Mouse (Mus musculus): ENCODE measurements around the gene Ube2o. TPM values are rescaled to one million over a fixed set of nuclear protein-coding genes. Genes with fewer than 3 reads are reported as not detected.

The Ube2o gene
- polyA plus RNA-seq, 1 experiment, result 27.8 TPM

DNA sequence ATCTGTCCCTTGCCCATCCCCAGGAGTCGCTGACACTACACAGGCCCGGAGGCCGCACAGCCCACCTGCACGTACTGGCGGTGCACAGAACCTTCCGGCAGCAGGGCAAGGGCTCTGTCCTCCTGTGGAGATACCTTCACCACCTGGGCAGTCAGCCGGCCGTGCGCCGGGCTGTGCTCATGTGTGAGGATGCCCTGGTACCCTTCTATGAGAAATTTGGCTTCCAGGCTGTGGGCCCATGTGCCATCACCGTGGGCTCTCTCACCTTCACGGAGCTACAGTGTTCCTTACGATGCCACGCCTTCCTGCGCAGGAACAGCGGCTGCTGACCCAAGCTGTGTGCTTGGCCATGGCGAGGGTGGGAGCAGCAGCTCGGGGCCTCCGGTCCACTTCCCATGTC lies 15.5 kb upstream of the Ube2o start:
- TF ChIP-seq GATA1 (IDR thresholded peaks at IDR 0.05; ENCODE audit: low read length), result no peak

DNA sequence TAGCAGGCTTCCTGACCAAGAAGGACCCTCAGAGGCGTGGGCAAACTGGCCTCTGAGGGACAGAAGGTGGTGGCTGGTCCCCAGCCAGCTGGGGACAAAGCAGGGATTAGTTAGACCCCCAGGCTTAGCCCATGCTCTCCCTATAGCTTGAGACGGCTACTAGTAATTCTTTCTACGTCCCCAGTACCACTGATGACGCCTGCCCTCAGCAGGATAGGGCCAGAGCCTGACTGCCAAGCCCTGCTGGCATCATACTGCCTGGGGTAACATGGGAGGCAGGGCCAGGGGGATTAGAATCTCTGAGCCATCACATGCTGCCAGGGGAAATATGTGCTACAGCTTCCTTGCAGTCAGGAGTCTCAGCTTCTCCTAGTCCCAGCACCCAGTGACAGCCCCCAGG lies 12.1 kb upstream of the Ube2o start:
- TF ChIP-seq GATA1 (IDR thresholded peaks at IDR 0.05; ENCODE audit: low read length), result no peak

DNA sequence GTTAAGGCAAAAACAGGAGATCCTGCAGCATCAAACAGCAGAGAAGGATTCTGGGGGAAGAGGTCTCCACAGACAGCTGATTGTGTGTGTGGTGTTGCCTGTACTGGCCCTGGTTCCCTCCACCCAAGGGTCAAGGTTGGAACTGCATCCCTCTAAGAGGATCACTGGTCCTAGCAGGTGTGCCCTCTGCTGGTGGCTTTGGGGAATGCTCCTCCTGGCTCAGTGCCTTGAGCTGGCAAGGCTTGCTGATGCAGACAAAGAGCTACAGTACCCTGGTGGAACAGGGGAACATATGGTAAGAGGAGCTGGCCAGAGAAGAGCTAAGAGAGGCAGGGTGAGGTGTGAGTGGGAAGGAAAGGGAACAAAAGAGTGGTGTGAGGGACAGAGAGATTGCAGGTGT lies 11.2 kb upstream of the Ube2o start:
- no peak for TF ChIP-seq GATA1 (IDR thresholded peaks at IDR 0.05; ENCODE audit: low read length)

DNA sequence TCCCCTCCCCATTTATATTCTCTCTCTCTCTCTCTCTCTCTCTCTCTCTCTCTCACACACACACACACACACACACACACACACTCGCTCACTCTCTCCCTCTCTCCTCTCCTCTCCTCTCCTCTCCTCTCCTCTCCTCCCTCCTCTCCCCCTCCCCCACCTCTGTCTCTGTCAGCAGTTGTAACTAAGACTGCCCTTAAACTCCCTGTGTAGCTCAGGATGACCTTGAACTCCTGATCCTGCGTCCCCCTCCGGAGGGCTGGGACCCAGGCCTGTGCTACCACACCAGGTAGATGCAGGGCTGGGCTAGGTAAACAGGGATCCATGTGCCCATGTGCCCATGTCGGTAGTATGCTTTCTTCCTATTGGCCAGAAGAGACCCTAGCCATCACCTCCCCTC lies 10.4 kb upstream of the Ube2o start:
- no peak for TF ChIP-seq GATA1 (IDR thresholded peaks at IDR 0.05; ENCODE audit: low read length)

DNA sequence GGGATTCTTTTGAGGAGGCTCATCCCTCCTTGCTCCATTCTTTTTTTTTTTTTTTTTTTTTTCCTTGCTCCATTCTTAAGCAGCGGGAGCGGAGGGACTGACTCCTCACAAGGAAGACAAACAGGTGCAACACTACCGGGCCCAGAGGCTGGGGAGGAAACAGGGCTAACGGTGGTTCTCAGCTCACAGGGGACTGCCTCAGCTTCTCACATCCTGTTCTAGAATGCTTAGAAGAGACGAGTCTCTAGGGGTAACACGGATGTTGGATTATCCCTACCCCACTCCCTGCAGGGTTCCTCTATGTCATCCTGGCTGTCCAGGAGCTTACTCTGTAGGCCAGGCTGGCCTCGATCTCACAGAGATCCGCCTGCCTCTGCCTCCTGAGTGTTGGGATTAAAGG lies 8.3 kb upstream of the Ube2o start:
- no peak for TF ChIP-seq GATA1 (IDR thresholded peaks at IDR 0.05; ENCODE audit: low read length)

DNA sequence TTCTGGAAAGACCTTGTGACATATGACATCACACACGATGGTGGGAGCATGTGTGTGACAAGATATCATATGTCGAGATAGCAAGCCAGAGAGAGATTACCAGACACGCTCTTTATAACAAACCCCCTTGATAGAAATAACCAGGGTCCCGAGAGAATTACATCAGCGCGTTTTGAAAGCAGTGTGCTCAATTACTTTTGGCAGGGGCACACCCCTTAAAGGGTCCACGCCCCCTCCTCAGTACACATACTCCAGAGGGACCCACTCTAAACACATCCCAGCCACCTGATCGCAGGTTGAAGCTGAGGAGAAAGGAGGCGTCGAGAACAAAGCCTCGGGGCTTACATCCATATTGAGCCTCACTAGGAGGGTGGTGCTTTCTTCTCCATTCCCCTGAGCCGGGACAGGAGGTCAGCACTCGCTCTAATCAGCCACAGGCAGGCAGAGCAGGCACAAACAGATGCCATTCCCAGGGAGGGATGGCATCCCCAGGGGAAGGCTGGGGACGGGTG lies 7.8 kb upstream of the Ube2o start:
- TF ChIP-seq GATA1 (IDR thresholded peaks at IDR 0.05; ENCODE audit: low read length), result no peak

DNA sequence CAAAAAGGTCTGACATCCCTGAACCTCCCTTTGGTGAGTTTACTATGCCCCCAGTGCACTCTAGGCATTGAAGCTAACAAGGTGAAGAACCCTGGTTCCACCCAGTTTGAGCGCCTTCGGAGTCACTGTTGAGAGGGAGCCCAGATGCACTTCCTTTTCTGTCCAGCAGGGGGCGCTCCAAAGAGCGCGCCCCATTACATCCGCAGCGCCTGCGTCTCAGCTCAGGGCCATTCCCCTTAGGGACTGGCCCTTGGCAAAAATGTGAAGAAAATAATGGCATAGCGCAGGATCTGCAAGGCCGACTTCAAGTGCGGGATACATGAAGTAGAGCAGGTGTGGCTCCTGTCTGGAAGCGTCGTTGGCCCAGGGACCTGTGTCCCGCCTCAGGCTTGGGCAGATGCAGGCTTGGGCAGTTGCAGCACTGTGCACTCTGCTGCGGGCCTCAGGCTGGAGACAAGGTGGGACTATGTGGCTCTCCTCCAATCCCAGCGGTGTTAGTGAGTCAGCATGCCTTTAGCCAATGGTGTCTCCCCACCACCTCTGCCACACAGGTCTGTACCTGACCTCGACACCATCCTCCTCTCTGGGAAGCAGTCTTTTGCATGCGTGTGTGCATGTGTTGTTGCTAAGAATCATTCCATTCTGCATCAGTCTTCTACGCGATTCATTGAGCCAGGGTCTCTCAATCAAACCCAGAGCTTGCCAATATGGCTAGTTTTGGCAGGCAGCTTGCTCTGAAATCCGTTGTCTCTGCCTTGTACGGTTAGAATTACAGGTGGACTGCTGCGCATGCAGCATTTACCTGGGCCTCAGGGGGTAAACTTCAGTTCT lies 5.8 kb upstream of the Ube2o start:
- no peak for TF ChIP-seq GATA1 (IDR thresholded peaks at IDR 0.05; ENCODE audit: low read length)

DNA sequence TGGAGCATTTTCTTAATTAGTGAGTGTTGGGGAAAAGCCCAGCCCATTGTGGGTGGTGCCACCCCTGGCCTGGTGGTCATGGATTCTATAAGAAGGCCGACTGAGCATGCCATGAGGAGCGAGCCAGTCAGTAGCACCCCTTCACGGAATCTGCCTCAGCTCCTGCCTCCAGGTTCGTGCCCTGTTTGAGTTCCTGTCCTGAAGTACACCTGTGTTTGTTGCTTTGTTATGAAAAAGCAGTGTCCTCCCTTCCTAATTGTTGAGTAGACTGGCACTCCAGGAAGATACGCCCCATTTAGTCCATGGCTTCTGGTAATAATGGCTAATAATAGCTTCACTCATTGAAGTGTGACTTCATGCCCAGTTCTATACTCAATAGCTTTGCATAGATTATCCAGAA lies 5.1 kb upstream of the Ube2o start, which contains the start of gene Aanat:
Aanat (plus strand) TSS at position 123 of the 400 bp plus-strand sequence.
- no peak for TF ChIP-seq GATA1 (IDR thresholded peaks at IDR 0.05; ENCODE audit: low read length)

DNA sequence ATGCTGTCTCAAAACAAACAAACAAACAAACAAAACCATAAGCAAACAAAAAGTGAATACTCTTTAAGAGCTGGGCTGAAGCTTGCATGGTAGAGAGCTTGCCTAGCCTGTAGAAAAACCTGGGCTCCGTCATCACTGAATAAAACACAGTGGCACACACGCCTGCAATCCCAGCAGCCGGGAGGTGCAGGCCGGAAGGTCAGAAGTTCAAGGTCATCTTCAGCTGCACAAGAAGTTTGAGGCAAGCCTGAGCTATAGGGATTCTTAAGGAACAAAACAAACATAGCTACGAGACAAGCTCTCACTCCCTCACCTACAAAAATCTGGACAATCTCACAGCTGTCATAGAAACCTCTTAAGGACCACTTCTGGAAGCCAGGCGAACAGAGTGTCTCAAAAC lies 4.4 kb upstream of the Ube2o start:
- no peak for TF ChIP-seq GATA1 (IDR thresholded peaks at IDR 0.05; ENCODE audit: low read length)

DNA sequence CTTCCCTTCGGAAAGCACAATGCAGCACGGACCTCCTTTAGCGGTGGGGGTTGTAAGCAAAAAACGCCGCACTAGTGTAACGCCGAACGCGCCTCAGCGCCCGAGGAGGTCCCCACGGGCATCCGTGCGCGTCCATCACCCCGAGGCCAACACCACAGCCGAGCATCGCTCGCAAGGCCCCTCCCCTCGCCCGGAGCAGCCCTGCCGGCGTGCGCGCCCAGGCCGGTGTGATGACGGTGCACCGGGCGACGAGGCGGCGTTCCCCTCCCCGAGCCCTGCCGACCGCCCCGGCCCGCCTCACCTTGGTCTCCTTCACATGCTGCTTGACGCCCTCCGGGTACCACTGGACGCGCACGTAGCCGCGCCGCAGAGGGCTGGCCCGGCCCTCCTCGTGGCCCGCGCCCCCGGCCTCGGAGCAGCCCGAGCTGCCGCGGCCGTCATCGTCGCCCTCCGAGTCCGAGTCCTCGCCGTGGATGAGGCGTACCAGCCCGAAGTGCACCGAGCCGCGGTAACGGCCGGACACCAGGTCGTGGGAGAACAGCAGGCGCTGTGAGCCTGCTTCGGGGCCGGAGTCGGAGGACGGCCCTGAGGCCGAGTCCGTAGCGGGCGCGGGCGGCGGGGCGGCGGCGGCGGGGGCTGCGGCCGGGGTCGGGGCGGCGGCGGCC lies 404 bp downstream of the Ube2o start:
- no peak for TF ChIP-seq GATA1 (IDR thresholded peaks at IDR 0.05; ENCODE audit: low read length)

DNA sequence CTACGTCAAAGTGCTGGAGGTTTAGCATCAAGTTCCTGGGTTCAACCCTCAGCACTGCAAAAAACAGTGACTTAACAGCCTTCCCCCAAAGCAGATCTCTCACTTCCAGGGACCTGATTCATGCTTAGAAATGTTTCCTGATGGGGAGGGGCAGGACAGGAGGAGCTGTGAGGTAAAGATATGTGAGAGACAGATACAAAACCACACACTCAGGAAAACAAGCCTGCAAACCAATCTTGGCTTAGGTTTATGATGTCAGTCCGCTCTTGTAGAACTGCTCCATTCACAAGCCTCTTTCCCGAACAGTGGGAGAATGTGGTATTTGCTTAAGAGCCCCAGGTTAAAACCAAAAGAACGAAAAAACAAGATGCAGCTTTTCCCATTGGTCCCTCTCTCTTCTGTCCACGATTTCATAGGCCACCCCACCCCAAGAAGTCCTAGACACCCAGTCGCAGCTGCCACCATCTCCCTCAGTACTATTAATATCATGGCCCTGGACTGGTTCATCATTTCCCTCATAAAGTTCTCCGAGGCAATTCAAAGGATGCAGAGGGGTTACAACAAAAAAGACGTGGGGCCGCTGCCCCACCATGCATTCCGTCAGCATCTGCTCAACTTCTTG lies 1.1 kb downstream of the Ube2o start:
- peak; percentile 51 for TF ChIP-seq GATA1 (IDR thresholded peaks at IDR 0.05; ENCODE audit: low read length)

DNA sequence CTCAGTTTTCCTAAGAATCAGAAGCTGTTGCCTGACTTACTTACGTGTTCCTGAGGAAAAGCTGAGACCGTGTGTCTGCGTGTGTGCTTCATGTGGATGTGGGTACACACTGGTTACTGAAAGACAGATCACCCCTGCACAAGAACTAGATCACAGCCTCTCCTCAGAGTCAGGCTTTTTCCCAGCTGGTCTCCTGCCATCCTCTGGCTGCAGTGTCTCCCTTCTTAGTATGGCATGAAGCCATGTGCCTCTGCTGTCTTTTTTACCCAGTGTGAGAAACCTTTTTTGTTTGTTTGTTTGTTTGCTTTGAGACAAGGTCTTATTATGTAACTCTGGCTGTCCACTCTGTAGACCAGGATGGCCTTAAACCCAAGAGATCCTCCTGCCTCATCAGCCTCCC lies 2.0 kb downstream of the Ube2o start:
- TF ChIP-seq GATA1 (IDR thresholded peaks at IDR 0.05; ENCODE audit: low read length), result no peak

DNA sequence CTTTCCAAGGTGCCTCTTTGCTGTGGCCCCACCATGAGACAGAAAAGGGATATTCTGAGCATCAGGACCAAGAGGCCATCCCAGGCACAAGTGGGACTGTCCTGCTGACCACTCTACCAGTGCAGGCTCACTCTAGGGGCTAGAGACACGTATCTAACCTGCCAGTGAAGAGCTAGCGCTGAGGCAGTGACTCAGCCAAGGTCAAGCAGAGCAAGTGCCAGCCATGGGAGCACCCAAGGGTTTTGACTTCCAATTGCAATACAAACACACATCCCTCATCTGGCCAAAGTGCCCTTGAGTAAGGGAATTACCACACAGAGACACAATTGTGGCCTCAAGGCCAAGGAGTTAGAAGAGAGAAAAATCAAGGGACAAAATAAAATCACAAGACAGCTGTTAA lies 5.9 kb downstream of the Ube2o start:
- no peak for TF ChIP-seq GATA1 (IDR thresholded peaks at IDR 0.05; ENCODE audit: low read length)

DNA sequence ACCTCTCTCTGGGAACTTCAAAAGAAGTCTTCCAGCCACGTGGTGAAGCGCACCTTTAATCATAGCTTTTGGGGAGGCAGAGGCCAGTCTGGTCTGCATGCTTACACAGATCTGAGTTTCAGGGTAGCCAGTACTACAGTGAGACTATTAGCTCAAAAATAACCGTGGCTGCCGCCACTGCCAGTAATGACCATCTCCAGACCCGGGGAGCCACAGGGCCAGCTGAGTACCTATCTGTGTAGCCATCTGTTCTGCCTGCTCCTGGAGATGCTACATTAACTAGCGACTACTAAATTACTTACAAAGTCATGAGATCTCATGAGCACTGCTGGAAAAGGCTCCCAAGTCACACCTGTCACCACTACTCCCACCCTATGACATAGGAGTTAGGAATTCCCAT lies 6.3 kb downstream of the Ube2o start:
- TF ChIP-seq GATA1 (IDR thresholded peaks at IDR 0.05; ENCODE audit: low read length), result no peak

DNA sequence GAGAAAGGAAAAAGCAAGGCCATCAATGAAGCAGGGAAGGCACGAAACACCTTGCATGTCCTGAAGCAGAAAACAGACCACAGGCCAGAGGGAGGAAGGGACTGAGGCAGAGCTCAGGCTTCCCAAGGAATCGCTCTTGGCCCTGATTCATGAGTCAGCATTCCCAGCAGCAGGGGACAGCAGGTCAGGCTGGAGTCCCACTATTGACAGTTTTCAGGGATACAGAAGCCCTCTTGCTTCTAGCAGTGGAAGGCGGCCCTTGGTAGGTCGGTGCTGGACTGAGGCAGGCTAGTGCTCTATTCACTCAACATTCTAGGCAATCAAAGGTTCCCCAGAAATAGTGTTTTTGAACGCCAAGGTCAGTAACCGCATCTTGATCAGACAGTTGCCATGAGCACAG lies 6.8 kb downstream of the Ube2o start:
- no peak for TF ChIP-seq GATA1 (IDR thresholded peaks at IDR 0.05; ENCODE audit: low read length)
